Mouse (Mus musculus) cortical plate, adult 2 months (tissue): ENCODE results near the gene Itga5.

Experiments used
- CTCF ChIP-seq: fragments of 200-500 bp; IDR thresholded peaks from 2 replicates; pipeline ENCODE4 v1.5.1; 2011; ENCODE audit warnings: mild to moderate bottlenecking, control low read depth, low read length; ENCODE audit not compliant: insufficient read depth; ENCODE audit errors: extremely low read depth
- POLR2A ChIP-seq: fragments of 200-500 bp; IDR thresholded peaks from 2 replicates; pipeline ENCODE4 v1.6.1; 2011; ENCODE audit warnings: mild to moderate bottlenecking, low read length, control low read depth; ENCODE audit not compliant: insufficient read depth; ENCODE audit errors: extremely low read depth

GRCm38 (mm10) chr15:103339166-103339960, 27.2 kb downstream of the Itga5 start:
- no peak for TF ChIP-seq POLR2A
- no peak for TF ChIP-seq CTCF
